Mouse (Mus musculus) erythroblast, embryonic 14.5 days (primary cell): Measurements from ENCODE around the gene Chmp3.

ENCODE experiments used
- GATA1 ChIP-seq: IDR thresholded peaks from 2 replicates; pipeline ENCODE4 v1.6.1; 2012; ENCODE audit warnings: low read length, inconsistent platforms, mixed read lengths
- TAL1 ChIP-seq: IDR thresholded peaks from 3 replicates; pipeline ENCODE4 v1.6.1; 2012; ENCODE audit warnings: low read length, inconsistent platforms, mixed read lengths

GRCm38 (mm10) chr6:71624723-71625122, 81.1 kb downstream of the Chmp3 start:
- TF ChIP-seq GATA1 (no peak), TAL1 (no peak)
